Mouse (Mus musculus) gastrocnemius, postnatal 25 days (tissue): ENCODE results near the gene Fam241a. TPM values are rescaled to one million over a fixed set of nuclear protein-coding genes. Genes with fewer than 3 reads are reported as not detected.

ENCODE experiments used
- DNase-seq: peaks from one replicate; pipeline ENCODE4 v3.0.0; 2022
- total RNA-seq, 2 experiments: library from RNA; stranded (reverse); gene quantifications; 1 replicate in 1 of 2; 2 replicates in 1 of 2; pipeline ENCODE4 v1.2.3; 2021

Fam241a gene
- total RNA-seq, 2 experiments from 2014 or later, result 2.9 to 3.9 TPM

GRCm38 (mm10) chr3:127836798-127837153 lies 59.3 kb downstream of the Fam241a start:
- DNase-seq, result no peak

GRCm38 (mm10) chr3:127835594-127835993 lies 60.5 kb downstream of the Fam241a start:
- DNase-seq, result no peak

GRCm38 (mm10) chr3:127834040-127834439 lies 62.1 kb downstream of the Fam241a start:
- DNase-seq, result no peak

- no peak for DNase-seq
These were observed 65.0 kb downstream of the Fam241a start for GRCm38 (mm10) chr3:127831079-127831478.

GRCm38 (mm10) chr3:127830183-127830582 lies 65.9 kb downstream of the Fam241a start:
- DNase-seq, result no peak

DNA sequence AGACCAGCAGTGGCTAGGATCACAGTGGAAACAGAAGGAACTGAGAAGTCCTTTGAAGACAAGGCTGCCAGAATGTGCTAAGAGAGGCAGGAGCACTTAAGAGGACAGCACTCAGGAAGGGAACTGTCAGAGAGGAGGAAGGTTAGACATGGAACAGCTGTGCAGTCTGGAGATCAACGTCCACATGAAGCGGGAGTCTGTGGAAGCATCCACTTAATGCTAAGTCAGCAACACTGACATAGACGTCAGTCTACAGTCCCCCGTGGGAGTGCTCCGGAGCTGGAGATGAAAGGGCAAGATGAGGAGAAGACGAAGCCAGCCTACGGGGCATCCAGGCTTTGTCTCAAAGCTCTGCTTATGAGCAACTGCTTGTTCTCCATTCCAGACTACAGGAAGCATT lies 69.0 kb downstream of the Fam241a start:
- DNase-seq, result no peak

GRCm38 (mm10) chr3:127826503-127826902 lies 69.6 kb downstream of the Fam241a start:
- DNase-seq, result no peak

DNA sequence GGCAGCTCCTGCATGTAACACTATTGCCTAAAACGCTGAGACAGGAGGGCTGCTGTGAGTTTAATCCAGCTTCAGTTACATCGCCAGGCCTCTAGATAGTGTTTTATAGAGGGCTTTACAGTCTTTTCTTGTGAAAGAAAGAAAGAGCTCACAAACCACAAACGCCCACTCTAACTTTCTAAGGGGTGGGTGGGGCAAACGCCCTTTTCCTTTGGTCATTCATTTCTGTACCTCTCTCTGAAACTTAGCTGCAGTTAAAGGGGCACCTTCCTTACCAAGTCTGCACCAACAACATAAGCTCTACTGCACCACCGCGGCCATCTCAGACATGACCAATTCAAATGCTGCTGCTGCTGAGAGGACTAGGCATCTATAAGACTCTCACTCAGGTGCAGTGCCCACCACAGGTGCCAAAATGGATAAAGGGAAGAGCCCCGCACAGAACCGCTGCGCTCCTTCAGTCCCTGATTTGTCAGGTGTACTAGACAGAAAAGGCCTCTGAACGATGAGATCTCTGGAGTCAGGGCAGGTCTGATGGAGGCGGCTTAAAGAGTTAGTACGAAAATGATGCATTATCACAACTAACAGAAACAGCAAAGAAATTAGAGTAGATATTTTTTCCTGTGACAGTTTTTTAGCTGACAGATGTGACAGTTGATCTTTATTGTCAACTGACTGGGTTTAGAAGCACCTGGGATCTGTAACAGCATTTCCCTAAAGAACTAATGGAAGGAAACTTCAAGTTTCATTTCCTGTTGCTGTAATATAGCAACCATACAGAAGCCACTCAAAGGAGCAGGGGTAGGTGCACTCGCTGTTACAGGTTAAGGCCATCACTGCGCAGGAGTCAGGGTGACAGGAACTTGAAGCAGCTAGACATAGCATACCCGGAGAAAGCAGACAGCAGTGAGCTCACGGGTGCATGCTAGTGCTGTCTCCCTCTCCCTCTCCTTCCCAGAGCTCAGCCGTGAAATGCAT lies 71.9 kb downstream of the Fam241a start:
- no peak for DNase-seq

DNA sequence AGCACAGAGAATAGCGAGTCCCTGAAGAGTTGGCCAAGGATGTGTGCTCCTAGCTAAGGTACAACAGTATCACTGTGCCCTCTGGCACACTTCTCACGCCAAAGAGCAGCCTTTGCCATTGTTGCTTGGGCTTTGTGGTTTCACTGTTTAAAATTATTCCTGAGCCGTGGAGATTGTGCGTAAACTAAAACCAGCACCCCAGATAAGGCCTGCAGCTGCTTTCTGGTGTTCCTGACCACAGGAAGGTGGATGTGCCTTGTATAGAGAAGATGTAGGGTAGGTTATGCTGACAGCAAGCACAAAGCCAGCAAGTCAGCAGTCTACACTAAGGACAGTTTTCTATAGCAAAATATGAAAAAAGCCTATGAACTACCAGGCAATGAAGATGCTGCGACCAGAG lies 74.9 kb downstream of the Fam241a start:
- no peak for DNase-seq

DNA sequence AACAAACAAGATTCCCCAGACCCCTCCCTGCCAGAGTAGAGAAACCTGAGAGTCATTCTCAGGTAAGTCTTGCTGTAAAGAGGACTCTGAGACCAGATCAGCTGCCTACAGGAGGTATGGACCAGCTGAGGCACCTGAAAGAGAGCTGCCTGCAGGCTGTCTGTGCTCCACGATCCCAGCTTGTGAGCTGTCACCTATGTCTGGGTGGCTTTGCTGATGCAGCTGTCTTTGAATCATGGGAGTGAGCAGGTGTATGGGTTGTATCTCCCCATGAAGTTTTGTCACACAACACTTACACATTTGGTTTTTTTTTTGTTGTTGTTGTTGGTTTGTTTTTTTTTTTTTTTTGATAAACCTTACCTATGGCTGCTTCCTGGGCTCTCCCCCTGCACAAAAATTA lies 75.7 kb downstream of the Fam241a start:
- no peak for DNase-seq

Other genes starting within 250 kb of the Fam241a start
- 1 to 10 TPM; 1.0 to 1.4 TPM for gene Alpk1, start 115.8 kb downstream of the Fam241a start, total RNA-seq
- gene Tifa, start 106.5 kb downstream of the Fam241a start, total RNA-seq, result under 1 TPM; 0.67 to 0.70 TPM
- 10 to 100 TPM; 19.1 to 19.8 TPM for gene Ap1ar, start 58.8 kb downstream of the Fam241a start, total RNA-seq